Mouse (Mus musculus) kidney, embryonic 15.5 days (tissue): ENCODE measurements around the gene Lpcat2b. TPM values are rescaled to one million over a fixed set of nuclear protein-coding genes. Genes with fewer than 3 reads are reported as not detected.
"Not testable (repeated sequence)": the region's sequence is repeated elsewhere in the genome, so short reads cannot be mapped to it uniquely, and the experiment has no call there.

Source experiments
- ATAC-seq: fragments of 200-750 bp; cut with Nextera tagmentation; replicated peaks from 2 replicates; pipeline ENCODE4 v1.8.0; 2017; ENCODE audit warnings: moderate TSS enrichment; ENCODE audit not compliant: low FRiP score
- H3K27ac ChIP-seq: fragments of 300-500 bp; sonication (generic); 2 replicates; pipeline ENCODE4 v1.5.1; 2015; ENCODE audit warnings: mild to moderate bottlenecking, inconsistent platforms
- H3K27me3 ChIP-seq: fragments of 300-500 bp; sonication (generic); 2 replicates; pipeline ENCODE4 v1.6.1; 2015; ENCODE audit warnings: inconsistent platforms
- H3K36me3 ChIP-seq: fragments of 300-500 bp; sonication (generic); 2 replicates; pipeline ENCODE4 v1.6.1; 2015; ENCODE audit warnings: inconsistent platforms
- H3K4me1 ChIP-seq: fragments of 300-500 bp; sonication (generic); 2 replicates; pipeline ENCODE4 v1.6.1; 2015; ENCODE audit warnings: inconsistent platforms
- H3K4me2 ChIP-seq: fragments of 300-500 bp; sonication (generic); 2 replicates; pipeline ENCODE4 v1.6.1; 2015; ENCODE audit warnings: moderate library complexity, mild to moderate bottlenecking, inconsistent platforms
- H3K4me3 ChIP-seq: fragments of 300-500 bp; sonication (generic); replicated peaks from 2 replicates; pipeline ENCODE4 v1.5.1; 2015; ENCODE audit warnings: mild to moderate bottlenecking, inconsistent platforms
- H3K9ac ChIP-seq: fragments of 300-500 bp; sonication (generic); 2 replicates; pipeline ENCODE4 v1.6.1; 2015; ENCODE audit warnings: mild to moderate bottlenecking, inconsistent platforms
- H3K9me3 ChIP-seq: fragments of 300-500 bp; sonication (generic); replicated peaks from 2 replicates; pipeline ENCODE4 v1.6.1; 2016; ENCODE audit warnings: inconsistent platforms
- WGBS: fragments of 180-500 bp; shearing (Covaris S2); methylation state at CpG from one replicate; pipeline ENCODE4 v1.1.7; 2015; ENCODE audit warnings: mixed read lengths; 5-methylcytosine and 5-hydroxymethylcytosine counted together
- polyA plus RNA-seq: library from polyadenylated mRNA; unstranded; fragments of >200 nt; fragmentation: Nextera tagmentation; extraction: Ambion mirVana; gene quantifications from 2 replicates; pipeline ENCODE4 v1.2.1, GENCODE M21; 2015

Lpcat2b gene
- polyA plus RNA-seq: not detected in 2 replicates

GRCm38 (mm10) chr5:107431249-107431648 lies at the start of gene Lpcat2b:
Gene Lpcat2b (plus strand): TSS chr5:107431549.
- ATAC-seq: no peak
- Histone ChIP-seq H3K4me3 (no peak within 1 kb of the TSS), H3K4me2 (no peak within 1 kb of the TSS), H3K27me3 (0 out of 2 replicates have a peak, but pooled peaks cover 2% of the 10 kb centered on the region), H3K9me3 (no peaks in the 10 kb centered on the region), H3K36me3 (no peaks in the 10 kb centered on the region), H3K4me1 (0 out of 2 replicates have a peak, but pooled peaks cover 5% of the 10 kb centered on the region), H3K27ac (no peak within 1 kb of the TSS), H3K9ac (no peak within 1 kb of the TSS)
- WGBS: 79% methylated on average over 3 of the region's 3 CpGs

GRCm38 (mm10) chr5:107386448-107386847 lies 44.9 kb upstream of the Lpcat2b start:
- not testable (repeated sequence) for H3K4me2 ChIP-seq, H3K27ac ChIP-seq, H3K9me3 ChIP-seq, H3K36me3 ChIP-seq, H3K4me1 ChIP-seq, H3K9ac ChIP-seq, H3K27me3 ChIP-seq, ATAC-seq, H3K4me3 ChIP-seq

DNA sequence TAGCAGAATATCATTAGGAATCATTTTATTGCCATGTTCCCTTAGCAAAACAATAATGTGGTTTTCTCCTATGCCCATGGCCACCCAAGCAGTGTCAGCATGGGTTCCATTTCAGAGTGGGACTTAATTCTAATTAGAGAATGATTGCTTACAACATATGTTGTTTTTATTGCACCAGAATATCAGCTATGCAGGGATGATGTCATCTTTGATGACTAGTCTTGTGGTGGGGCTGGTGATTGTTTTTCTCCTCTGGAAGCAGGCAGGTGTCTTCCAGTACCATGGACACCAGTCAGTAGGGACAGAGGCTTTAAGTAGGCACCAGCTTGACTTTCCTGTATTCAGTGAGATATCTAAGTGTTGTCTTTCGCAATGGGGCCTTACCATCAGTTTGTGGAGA lies 43.6 kb upstream of the Lpcat2b start:
- Histone ChIP-seq H3K9ac (no peak overlapping the region), H3K27ac (no peak overlapping the region), H3K4me2 (no peak overlapping the region), H3K9me3 (no peaks in the 10 kb centered on the region), H3K27me3 (no peaks in the 10 kb centered on the region), H3K36me3 (0 out of 2 replicates have a peak, but pooled peaks cover 2% of the 10 kb centered on the region), H3K4me1 (no peaks in the 10 kb centered on the region), H3K4me3 (no peak overlapping the region)
- WGBS: 92% methylated on average over 1 of the region's 1 CpGs
- no peak for ATAC-seq

- no peaks in the 10 kb centered on the region for H3K27me3 ChIP-seq
- H3K9me3 ChIP-seq: no peaks in the 10 kb centered on the region
- H3K4me2 ChIP-seq: no peak overlapping the region
- ATAC-seq: no peak
- H3K36me3 ChIP-seq: no peaks in the 10 kb centered on the region
- H3K4me3 ChIP-seq: no peak overlapping the region
- 92% methylated on average over 2 of the region's 2 CpGs for WGBS
- H3K27ac ChIP-seq: no peak overlapping the region
- H3K9ac ChIP-seq: no peak overlapping the region
- H3K4me1 ChIP-seq: no peaks in the 10 kb centered on the region
Measured at GRCm38 (mm10) chr5:107389373-107389772, 42.0 kb upstream of the Lpcat2b start.

DNA sequence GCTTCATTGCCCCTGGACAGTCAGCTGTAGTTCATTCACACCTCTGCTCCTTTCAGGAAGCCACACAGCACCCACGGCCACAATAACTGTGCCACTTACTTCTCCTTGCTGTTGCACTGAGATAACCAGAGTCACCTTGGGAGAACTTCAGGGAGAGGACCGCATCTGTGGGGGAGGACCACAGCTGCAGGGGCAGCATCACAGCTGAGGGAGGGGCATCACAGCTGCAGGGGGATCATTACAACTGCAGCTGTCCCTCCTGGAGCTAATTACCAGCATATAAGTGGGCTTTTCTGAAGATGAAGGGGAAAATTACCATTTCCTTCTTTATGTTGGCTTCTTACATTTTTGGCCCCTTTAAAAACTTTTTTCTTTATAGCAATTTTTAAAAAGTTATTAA lies 36.9 kb upstream of the Lpcat2b start:
- 54% methylated on average over 2 of the region's 2 CpGs for WGBS
- Histone ChIP-seq H3K36me3 (no peaks in the 10 kb centered on the region), H3K9me3 (no peaks in the 10 kb centered on the region), H3K27me3 (no peaks in the 10 kb centered on the region), H3K4me3 (no peak overlapping the region), H3K9ac (no peak overlapping the region), H3K4me1 (no peaks in the 10 kb centered on the region), H3K27ac (no peak overlapping the region), H3K4me2 (no peak overlapping the region)
- ATAC-seq: no peak

DNA sequence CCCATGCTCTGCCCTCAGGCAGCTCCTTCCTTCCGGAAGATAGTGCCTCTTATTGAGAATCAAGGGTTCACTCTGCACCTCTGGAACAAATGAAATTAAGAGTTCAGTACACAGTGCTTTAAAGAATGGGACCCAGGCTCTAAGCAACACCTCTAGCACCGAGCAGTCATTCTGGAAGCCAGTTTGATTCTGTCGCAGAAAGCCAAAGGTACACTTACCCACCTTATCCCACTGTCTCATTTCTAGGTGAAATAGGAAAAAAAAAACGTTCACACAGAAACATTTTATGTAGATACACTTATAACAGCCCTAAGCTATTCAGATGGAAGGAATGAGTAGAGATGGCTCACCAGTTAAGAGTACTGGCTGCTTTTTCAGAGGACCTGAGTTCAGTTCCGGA lies 28.9 kb upstream of the Lpcat2b start, which contains the start of gene Ephx4:
Gene Ephx4, plus strand, starts transcription at position 301 of the 400 bp plus-strand sequence.
- peak within 1 kb of the TSS; percentile 64 for H3K4me3 ChIP-seq
- 20% methylated on average over 5 of the region's 5 CpGs for WGBS
- peaks cover 34% of the 10 kb centered on the region for H3K27me3 ChIP-seq
- no peaks in the 10 kb centered on the region for H3K36me3 ChIP-seq
- no peak for ATAC-seq
- peaks cover 13% of the 10 kb centered on the region for H3K4me1 ChIP-seq
- no peak within 1 kb of the TSS for H3K27ac ChIP-seq
- peak within 1 kb of the TSS; percentile 98 for H3K4me2 ChIP-seq
- peak within 1 kb of the TSS; percentile 61 for H3K9ac ChIP-seq
- no peaks in the 10 kb centered on the region for H3K9me3 ChIP-seq

DNA sequence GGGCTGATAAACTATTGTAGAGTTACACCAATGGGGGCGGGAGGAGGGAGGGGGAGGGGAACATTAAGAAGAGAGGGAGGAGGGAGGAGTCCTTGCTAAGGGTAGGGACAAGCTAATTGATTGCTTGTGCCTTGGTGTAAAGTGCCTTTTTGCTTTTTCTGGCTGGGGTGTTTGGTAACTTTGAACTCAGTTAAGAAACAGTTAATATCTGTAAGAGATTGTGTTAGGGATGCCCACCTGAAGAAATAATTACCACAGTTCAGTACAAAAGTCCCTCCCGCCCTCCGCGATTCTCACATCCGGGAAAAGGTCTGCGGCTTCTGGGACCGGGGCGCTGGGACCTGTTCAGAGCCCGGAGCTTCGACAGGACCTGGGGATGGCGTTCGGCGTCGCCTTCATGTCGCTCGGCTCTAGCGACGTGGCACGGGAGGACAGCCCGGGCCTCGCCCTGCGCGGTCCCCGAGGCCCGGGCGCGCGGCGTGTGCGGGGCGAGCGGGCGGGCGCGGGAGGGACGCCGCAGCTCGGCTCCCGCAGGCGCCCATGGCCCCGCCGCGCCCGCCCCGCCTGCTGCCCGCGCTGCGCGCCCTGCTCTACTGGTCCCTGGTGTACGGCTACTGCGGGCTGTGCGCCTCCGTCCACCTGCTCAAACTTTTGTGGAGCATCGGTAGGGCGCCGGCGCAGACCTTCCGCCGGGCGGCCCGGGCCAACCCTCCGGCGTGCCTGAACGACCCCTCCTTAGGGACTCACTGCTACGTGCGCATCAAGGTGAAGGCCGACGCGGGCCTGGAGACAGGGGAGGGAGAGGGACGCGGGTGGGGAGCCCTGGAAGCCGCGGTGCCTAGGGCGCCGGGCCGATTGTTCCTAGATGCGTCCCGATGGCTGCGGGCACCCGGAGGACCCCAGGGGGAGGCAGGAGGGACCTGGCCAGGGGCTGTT lies 28.1 kb upstream of the Lpcat2b start:
- Histone ChIP-seq H3K27me3 (peaks cover 34% of the 10 kb centered on the region), H3K27ac (no peak overlapping the region), H3K9ac (peak overlapping the region; percentile 61), H3K4me1 (peaks cover 13% of the 10 kb centered on the region), H3K4me2 (peak overlapping the region; percentile 98), H3K9me3 (no peaks in the 10 kb centered on the region), H3K4me3 (peak overlapping the region; percentile 64), H3K36me3 (no peaks in the 10 kb centered on the region)
- under 1% methylated on average over 56 of the region's 80 CpGs for WGBS
- ATAC-seq: peak; percentile 91

DNA sequence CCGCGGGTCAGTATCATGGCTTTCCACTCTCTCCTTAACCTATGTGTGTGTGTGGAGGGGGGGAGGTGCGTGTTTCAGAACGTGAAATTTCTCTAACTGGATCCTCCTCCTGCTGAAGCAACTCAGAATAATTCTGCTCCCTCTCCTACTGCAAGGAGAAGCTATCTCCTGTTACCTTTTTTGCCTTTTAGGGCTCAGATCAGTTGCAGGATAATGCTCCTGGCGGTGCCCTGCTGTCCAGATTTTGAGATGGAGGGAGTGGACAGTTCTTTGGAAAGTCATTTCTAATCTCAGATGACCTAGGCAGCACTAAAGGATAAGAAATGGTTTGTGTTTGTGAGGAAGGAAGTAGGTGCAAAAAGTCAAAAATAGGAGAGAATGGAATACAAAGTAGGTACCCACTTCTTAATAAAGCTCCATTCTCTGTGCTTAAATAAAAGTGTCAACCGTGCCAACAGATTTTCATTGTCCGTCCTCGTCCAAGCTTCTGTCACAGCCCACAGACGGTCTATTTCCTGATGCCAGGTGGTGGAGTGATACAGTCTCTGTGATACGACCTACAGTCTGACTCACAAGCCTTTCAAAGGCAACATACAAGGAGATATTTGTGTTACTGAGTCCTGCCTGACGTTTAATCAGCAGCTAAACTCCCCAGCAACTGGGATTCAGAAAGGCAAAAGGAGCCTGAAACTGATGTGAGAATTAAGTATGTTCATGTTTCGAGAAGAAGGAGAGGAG lies 27.2 kb upstream of the Lpcat2b start:
- H3K4me3 ChIP-seq: peak overlapping the region; percentile 64
- H3K36me3 ChIP-seq: no peaks in the 10 kb centered on the region
- H3K27me3 ChIP-seq: peaks cover 34% of the 10 kb centered on the region
- peak overlapping the region; percentile 61 for H3K9ac ChIP-seq
- WGBS: 28% methylated on average over 12 of the region's 12 CpGs
- peak overlapping the region; percentile 98 for H3K4me2 ChIP-seq
- no peak overlapping the region for H3K27ac ChIP-seq
- no peaks in the 10 kb centered on the region for H3K9me3 ChIP-seq
- H3K4me1 ChIP-seq: peaks cover 13% of the 10 kb centered on the region
- ATAC-seq: no peak

- 88% methylated on average over 4 of the region's 4 CpGs for WGBS
- H3K9me3 ChIP-seq: no peaks in the 10 kb centered on the region
- H3K27me3 ChIP-seq: peaks cover 34% of the 10 kb centered on the region
- peaks cover 13% of the 10 kb centered on the region for H3K4me1 ChIP-seq
- no peak overlapping the region for H3K4me2 ChIP-seq
- H3K4me3 ChIP-seq: no peak overlapping the region
- ATAC-seq: no peak
- no peak overlapping the region for H3K9ac ChIP-seq
- no peaks in the 10 kb centered on the region for H3K36me3 ChIP-seq
- no peak overlapping the region for H3K27ac ChIP-seq
Measured at GRCm38 (mm10) chr5:107405361-107405760, 26.0 kb upstream of the Lpcat2b start.

DNA sequence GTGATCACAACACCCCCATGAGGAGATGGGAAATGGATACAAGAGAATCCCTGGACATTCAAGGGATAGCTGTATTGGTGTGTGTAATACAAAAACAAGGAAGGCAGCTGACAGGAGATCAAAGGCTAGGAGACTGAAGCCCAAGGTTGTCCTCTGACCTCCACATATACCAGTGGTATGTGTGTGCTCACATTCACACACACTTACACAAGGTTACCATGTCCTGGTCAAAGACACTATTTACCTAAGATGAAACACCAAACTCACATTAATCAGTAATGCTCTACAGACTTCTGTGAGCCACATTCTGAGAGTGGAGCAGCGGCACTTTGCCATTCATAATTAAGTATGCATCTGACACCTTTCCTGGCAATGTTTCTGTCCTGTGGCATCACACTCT lies 21.0 kb upstream of the Lpcat2b start:
- H3K4me3 ChIP-seq: no peak overlapping the region
- no peaks in the 10 kb centered on the region for H3K9me3 ChIP-seq
- H3K4me2 ChIP-seq: no peak overlapping the region
- no peak overlapping the region for H3K9ac ChIP-seq
- H3K27ac ChIP-seq: 0 out of 2 replicates have a peak overlapping the region, but pooled peaks have one; percentile 5
- H3K27me3 ChIP-seq: peaks cover 1% of the 10 kb centered on the region; the same call in 1 of the 2 replicates
- no peaks in the 10 kb centered on the region for H3K4me1 ChIP-seq
- WGBS: 60% methylated on average over 1 of the region's 1 CpGs
- no peaks in the 10 kb centered on the region for H3K36me3 ChIP-seq
- no peak for ATAC-seq

DNA sequence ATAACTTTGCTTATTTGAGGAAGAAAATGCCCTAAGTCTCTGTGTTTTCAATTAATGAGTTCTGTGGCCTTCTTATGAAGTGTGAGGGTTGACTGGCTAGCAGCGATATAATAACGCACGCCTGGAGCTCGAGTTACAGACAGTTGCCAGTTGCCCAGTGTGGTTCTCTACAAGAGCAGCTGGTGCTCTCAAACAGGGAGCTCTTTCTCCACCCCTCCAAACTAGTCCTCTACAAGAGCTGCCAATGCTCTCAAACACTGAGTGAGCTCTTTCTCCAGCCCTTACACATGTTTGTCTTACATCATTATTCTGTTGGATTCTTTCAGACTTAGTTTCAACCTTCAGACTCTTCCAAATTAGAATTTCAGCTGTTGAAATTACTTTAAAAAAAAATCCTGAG lies 20.0 kb upstream of the Lpcat2b start:
- H3K4me2 ChIP-seq: no peak overlapping the region
- H3K27ac ChIP-seq: no peak overlapping the region
- H3K36me3 ChIP-seq: no peaks in the 10 kb centered on the region
- no peak for ATAC-seq
- no peaks in the 10 kb centered on the region for H3K9me3 ChIP-seq
- H3K4me3 ChIP-seq: no peak overlapping the region
- no peaks in the 10 kb centered on the region for H3K4me1 ChIP-seq
- WGBS: 38% methylated on average over 4 of the region's 4 CpGs
- no peak overlapping the region for H3K9ac ChIP-seq
- no peaks in the 10 kb centered on the region for H3K27me3 ChIP-seq

GRCm38 (mm10) chr5:107412285-107412684 lies 19.1 kb upstream of the Lpcat2b start:
- Histone ChIP-seq H3K36me3 (no peaks in the 10 kb centered on the region), H3K27me3 (no peaks in the 10 kb centered on the region), H3K4me1 (no peaks in the 10 kb centered on the region), H3K27ac (no peak overlapping the region), H3K9ac (no peak overlapping the region), H3K4me2 (no peak overlapping the region), H3K4me3 (no peak overlapping the region), H3K9me3 (no peaks in the 10 kb centered on the region)
- ATAC-seq: no peak
- 74% methylated on average over 2 of the region's 2 CpGs for WGBS
